Mouse (Mus musculus) heart, embryonic 14.5 days (tissue): ENCODE data around the gene Tmem100. TPM values are rescaled to one million over a fixed set of nuclear protein-coding genes. Genes with fewer than 3 reads are reported as not detected.

Experiments used
- ATAC-seq: fragments of 200-750 bp; cut with Nextera tagmentation; 2 replicates; pipeline ENCODE4 v1.8.0; 2017; ENCODE audit warnings: low read depth, moderate TSS enrichment; ENCODE audit not compliant: insufficient number of reproducible peaks, insufficient read depth, low FRiP score
- H3K27ac ChIP-seq, 2 experiments: fragments of 200-500 bp in 1 of 2; fragments of 300-500 bp in 1 of 2; sonication (generic) in 1 of 2; replicated peaks in 1 of 2; 2 replicates each; pipeline ENCODE4 v1.5.1; 2012 to 2014; ENCODE audit warnings: low read depth in 2 of 2, low read length in 2 of 2, control low read depth in 1 of 2, mild to moderate bottlenecking in 1 of 2, mixed read lengths in 1 of 2; ENCODE audit not compliant: control insufficient read depth in 1 of 2, insufficient read depth in 1 of 2
- H3K27me3 ChIP-seq: fragments of 300-500 bp; sonication (generic); 2 replicates; pipeline ENCODE4 v1.6.1; 2014; ENCODE audit warnings: mild to moderate bottlenecking, low read length, control low read depth; ENCODE audit not compliant: control insufficient read depth, insufficient read depth
- H3K36me3 ChIP-seq: fragments of 300-500 bp; sonication (generic); 2 replicates; pipeline ENCODE4 v1.6.1; 2014; ENCODE audit warnings: mild to moderate bottlenecking, control low read depth, low read length, mixed read lengths; ENCODE audit not compliant: control insufficient read depth, insufficient read depth
- H3K4me1 ChIP-seq, 2 experiments: fragments of 200-500 bp in 1 of 2; fragments of 300-500 bp in 1 of 2; sonication (generic) in 1 of 2; 2 replicates each; pipeline ENCODE4 v1.6.1; 2012 to 2014; ENCODE audit warnings: low read length in 2 of 2, control low read depth in 1 of 2, mixed read lengths in 1 of 2; ENCODE audit not compliant: control insufficient read depth in 2 of 2, insufficient read depth in 2 of 2
- H3K4me2 ChIP-seq: fragments of 300-500 bp; sonication (generic); 2 replicates; pipeline ENCODE4 v1.6.1; 2014; ENCODE audit warnings: mild to moderate bottlenecking, low read length
- H3K4me3 ChIP-seq, 2 experiments: fragments of 200-500 bp in 1 of 2; fragments of 300-500 bp in 1 of 2; sonication (generic) in 1 of 2; 2 replicates each; pipeline ENCODE4 v1.5.1; 2012 to 2014; ENCODE audit warnings: low read length in 2 of 2, mild to moderate bottlenecking in 2 of 2, control low read depth in 1 of 2, low read depth in 1 of 2, moderate library complexity in 1 of 2; ENCODE audit not compliant: control insufficient read depth in 1 of 2, insufficient read depth in 1 of 2
- H3K9ac ChIP-seq: fragments of 300-500 bp; sonication (generic); 2 replicates; pipeline ENCODE4 v1.6.1; 2014; ENCODE audit warnings: mild to moderate bottlenecking, low read length
- H3K9me3 ChIP-seq: fragments of 300-500 bp; sonication (generic); 2 replicates; pipeline ENCODE4 v1.6.1; 2016; ENCODE audit warnings: low read length, control low read depth; ENCODE audit not compliant: control insufficient read depth
- WGBS: fragments of 180-500 bp; shearing (Covaris S2); extraction: QIAGEN DNeasy Blood & Tissue Kit; methylation state at CpG from one replicate; pipeline ENCODE4 v1.1.7; 2014; 5-methylcytosine and 5-hydroxymethylcytosine counted together
- polyA plus RNA-seq: library from polyadenylated mRNA; unstranded; fragments of >200 nt; fragmentation: Nextera tagmentation; extraction: Ambion mirVana; gene quantifications from 2 replicates; pipeline ENCODE4 v1.2.1, GENCODE M21; 2014

Gene Tmem100
- polyA plus RNA-seq, 1 experiment from 2014 or later: 14.8 TPM

- peak; percentile 95 for ATAC-seq
- Histone ChIP-seq H3K27me3 (no peaks in the 10 kb centered on the region), H3K36me3 (no peaks in the 10 kb centered on the region), H3K27ac (0 out of 4 replicates have a peak within 1 kb of the TSS, but pooled peaks of 1 of the 2 experiments have one; percentile 25), H3K4me2 (peak within 1 kb of the TSS; percentile 82), H3K4me1 (peaks cover 0 to 3% of the 10 kb centered on the region in 2 experiments; a peak in 1 of 4 replicates), H3K4me3 (peak within 1 kb of the TSS; percentile 49 to 60), H3K9ac (peak within 1 kb of the TSS; percentile 79), H3K9me3 (no peaks in the 10 kb centered on the region)
- 9% methylated on average over 35 of the region's 35 CpGs for WGBS
Measured at GRCm38 (mm10) chr11:90002231-90002986, 27.7 kb upstream of the Tmem100 start, which contains the start of gene Pctp. Gene Pctp, minus strand, starts transcription at chr11:90002894.

- H3K36me3 ChIP-seq: no peaks in the 10 kb centered on the region
- H3K9me3 ChIP-seq: no peaks in the 10 kb centered on the region
- H3K4me1 ChIP-seq: peaks cover 0 to 3% of the 10 kb centered on the region in 2 experiments; a peak in 1 of 4 replicates
- no peak for ATAC-seq
- WGBS: 9% methylated on average over 8 of the region's 8 CpGs
- peak overlapping the region; percentile 82 for H3K4me2 ChIP-seq
- peak overlapping the region; percentile 49 to 60 for H3K4me3 ChIP-seq
- peak overlapping the region; percentile 79; the same call in 1 of the 2 replicates for H3K9ac ChIP-seq
- no peak overlapping the region for H3K27ac ChIP-seq
- no peaks in the 10 kb centered on the region for H3K27me3 ChIP-seq
Measured at GRCm38 (mm10) chr11:90002987-90003348, 27.2 kb upstream of the Tmem100 start.

GRCm38 (mm10) chr11:90003386-90003785, 26.8 kb upstream of the Tmem100 start:
- no peak overlapping the region for H3K4me3 ChIP-seq

GRCm38 (mm10) chr11:90006111-90006510, 24.0 kb upstream of the Tmem100 start:
- no peak overlapping the region for H3K4me2 ChIP-seq
- no peak overlapping the region for H3K27ac ChIP-seq
- H3K36me3 ChIP-seq: no peaks in the 10 kb centered on the region
- no peak for ATAC-seq
- H3K9ac ChIP-seq: no peak overlapping the region
- no peaks in the 10 kb centered on the region for H3K27me3 ChIP-seq
- 32% methylated on average over 4 of the region's 4 CpGs for WGBS
- peaks cover 0 to 3% of the 10 kb centered on the region in 2 experiments; a peak in 1 of 4 replicates for H3K4me1 ChIP-seq
- no peaks in the 10 kb centered on the region for H3K9me3 ChIP-seq
- H3K4me3 ChIP-seq: no peak overlapping the region

More at GRCm38 (mm10) chr11:90003386-90003785, 26.8 kb upstream of the Tmem100 start:
- Histone ChIP-seq H3K9me3 (no peaks in the 10 kb centered on the region), H3K36me3 (no peaks in the 10 kb centered on the region), H3K27ac (no peak overlapping the region), H3K27me3 (no peaks in the 10 kb centered on the region), H3K4me1 (peaks cover 0 to 3% of the 10 kb centered on the region in 2 experiments; a peak in 1 of 4 replicates), H3K4me2 (peak overlapping the region; percentile 82), H3K9ac (no peak overlapping the region)
- WGBS: 81% methylated on average over 4 of the region's 4 CpGs
- no peak for ATAC-seq

GRCm38 (mm10) chr11:90007791-90008531, 22.2 kb upstream of the Tmem100 start:
- no peaks in the 10 kb centered on the region for H3K36me3 ChIP-seq
- H3K9me3 ChIP-seq: no peaks in the 10 kb centered on the region
- no peak overlapping the region for H3K4me2 ChIP-seq
- no peak overlapping the region for H3K4me3 ChIP-seq
- no peaks in the 10 kb centered on the region for H3K27me3 ChIP-seq
- no peak overlapping the region for H3K27ac ChIP-seq
- H3K9ac ChIP-seq: no peak overlapping the region
- 44% methylated on average over 7 of the region's 7 CpGs for WGBS
- ATAC-seq: no peak
- no peaks in the 10 kb centered on the region for H3K4me1 ChIP-seq

- no peak for ATAC-seq
- WGBS: 85% methylated on average over 6 of the region's 6 CpGs
- H3K4me3 ChIP-seq: no peak overlapping the region
- H3K9me3 ChIP-seq: no peaks in the 10 kb centered on the region
- H3K4me2 ChIP-seq: no peak overlapping the region
- no peak overlapping the region for H3K9ac ChIP-seq
- no peaks in the 10 kb centered on the region for H3K27me3 ChIP-seq
- no peak overlapping the region for H3K27ac ChIP-seq
- H3K36me3 ChIP-seq: no peaks in the 10 kb centered on the region
- no peaks in the 10 kb centered on the region for H3K4me1 ChIP-seq
Measured at GRCm38 (mm10) chr11:90013657-90014056, 16.5 kb upstream of the Tmem100 start.

GRCm38 (mm10) chr11:90015281-90015680, 14.9 kb upstream of the Tmem100 start:
- H3K27me3 ChIP-seq: no peaks in the 10 kb centered on the region
- H3K4me3 ChIP-seq: no peak overlapping the region
- no peak for ATAC-seq
- no peaks in the 10 kb centered on the region for H3K36me3 ChIP-seq
- H3K4me2 ChIP-seq: no peak overlapping the region
- H3K9ac ChIP-seq: no peak overlapping the region
- 57% methylated on average over 7 of the region's 7 CpGs for WGBS
- H3K27ac ChIP-seq: no peak overlapping the region
- no peaks in the 10 kb centered on the region for H3K4me1 ChIP-seq
- no peaks in the 10 kb centered on the region for H3K9me3 ChIP-seq
